Mouse (Mus musculus) mouse embryonic stem cell (cell line): Measurements from ENCODE around the gene Senp2.

Source experiments
- in situ Hi-C, 2 experiments: fragments of 300-500 bp; cut with MboI; formaldehyde crosslinking; loops; 1 replicate in 1 of 2; 3 replicates in 1 of 2; pipeline ENCODE4 v1.14.3; 2019 to 2020; ENCODE audit warnings: low sequenced_read_pairs in 2 of 2, low pct_unique_long_range_greater_than_20kb in 1 of 2, mixed read lengths in 1 of 2; ENCODE audit not compliant: unreplicated experiment in 1 of 2

Senp2 gene

DNA sequence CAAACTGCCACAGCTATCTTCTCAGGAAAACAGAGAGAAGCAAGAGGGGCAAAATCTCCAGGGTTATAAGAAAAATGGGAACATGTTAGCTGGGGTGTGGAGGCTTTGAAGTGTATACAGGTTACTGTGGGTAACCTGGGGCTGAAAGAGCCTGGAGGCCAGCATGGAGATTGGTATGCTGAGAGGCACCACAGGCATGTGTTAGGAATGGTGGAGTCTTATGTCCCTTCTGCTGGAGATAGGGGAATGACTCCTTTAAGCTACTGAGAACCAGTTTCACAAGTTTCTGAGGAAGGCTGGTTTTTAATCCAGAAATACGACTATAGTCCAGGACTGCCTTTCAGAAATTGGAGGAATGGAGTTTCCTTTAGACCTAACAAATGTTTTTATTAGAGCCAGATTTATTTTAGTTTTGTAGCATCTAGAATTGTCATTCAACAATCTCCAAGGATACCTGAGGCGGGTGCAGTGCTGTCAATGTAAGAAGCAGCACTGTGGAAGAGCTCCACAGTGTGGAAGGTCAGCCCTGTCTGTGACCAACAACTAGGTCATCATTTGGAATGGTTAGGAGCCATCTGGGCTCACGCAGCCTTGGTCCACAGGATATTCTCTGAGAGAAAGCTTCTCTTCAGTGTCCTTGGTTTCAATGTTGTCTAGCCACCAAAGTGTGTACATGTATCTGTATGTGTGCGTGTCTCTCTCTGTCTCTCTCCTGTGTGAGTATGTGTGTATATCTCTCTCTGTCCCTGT lies 9.2 kb upstream of the Senp2 start:
- in situ Hi-C loops: loop anchor here in 1 of 2 experiments (25.0 kb wide), 1 partner anchor 412 kb away; no protein-coding TSS in a partner anchor

- in situ Hi-C loops: no loop called here
Observed at GRCm38 (mm10) chr16:22001172-22001571, 8.1 kb upstream of the Senp2 start.

DNA sequence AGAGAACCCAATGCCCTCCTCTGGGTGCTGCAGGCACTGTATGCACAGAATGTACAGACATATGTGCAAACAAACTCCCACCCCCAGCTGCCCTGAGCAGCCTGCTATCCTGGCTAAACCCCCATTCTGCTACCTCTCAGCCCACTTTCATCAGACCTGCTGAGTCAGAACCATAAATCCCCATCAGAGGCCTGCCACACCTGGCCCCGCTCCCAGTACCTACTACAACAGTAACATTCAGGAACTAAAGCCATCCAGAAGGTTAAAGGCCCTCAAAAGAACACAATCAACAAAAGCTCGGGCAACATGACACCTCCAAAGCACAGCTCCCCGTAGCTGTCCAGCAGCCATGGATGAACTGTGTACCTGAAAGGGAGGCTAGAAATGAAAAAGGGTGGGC lies 7.7 kb upstream of the Senp2 start:
- in situ Hi-C loops: no loop called here

DNA sequence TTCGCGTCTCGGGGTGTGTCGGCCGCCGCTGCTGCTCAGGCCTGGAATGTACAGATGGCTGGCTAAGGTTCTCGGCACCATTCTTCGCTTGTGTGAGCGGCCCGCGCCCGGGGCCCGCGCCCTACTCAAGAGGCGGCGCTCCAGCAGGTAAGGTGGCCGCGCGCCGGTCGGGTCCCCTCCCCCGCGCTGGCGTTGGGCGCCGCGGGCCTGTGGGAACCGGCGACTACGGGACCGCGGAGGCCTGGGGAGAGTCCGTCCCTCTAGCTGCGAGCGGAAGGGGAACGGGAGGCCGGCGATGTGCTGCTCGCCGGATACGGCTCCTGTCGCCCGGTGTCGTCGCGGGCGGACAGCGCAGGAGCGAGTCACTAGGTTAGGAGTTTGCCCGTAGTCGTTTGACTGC lies 312 bp downstream of the Senp2 start:
- in situ Hi-C loops: no loop called here

GRCm38 (mm10) chr16:22015569-22015968 lies 6.3 kb downstream of the Senp2 start:
- in situ Hi-C loops: no loop called here

DNA sequence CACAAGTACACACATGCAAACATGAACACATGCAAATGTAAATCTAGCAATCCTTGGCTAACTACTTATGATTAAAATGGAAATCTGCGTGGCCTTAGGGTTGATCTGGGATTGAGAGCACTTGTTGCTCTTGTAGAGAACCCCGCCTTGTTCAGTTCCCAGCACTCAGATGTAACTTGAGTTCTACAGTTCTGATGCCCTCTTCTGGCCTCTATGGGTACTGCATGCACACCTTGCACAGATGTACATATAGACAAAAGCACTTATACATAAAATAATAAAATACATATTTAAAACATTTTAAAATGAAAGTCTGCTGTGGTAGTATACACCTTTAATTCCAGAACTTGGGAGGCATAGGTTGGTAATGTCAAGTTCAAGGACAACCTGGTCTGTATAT lies 12.8 kb downstream of the Senp2 start:
- in situ Hi-C loops: no loop called here

DNA sequence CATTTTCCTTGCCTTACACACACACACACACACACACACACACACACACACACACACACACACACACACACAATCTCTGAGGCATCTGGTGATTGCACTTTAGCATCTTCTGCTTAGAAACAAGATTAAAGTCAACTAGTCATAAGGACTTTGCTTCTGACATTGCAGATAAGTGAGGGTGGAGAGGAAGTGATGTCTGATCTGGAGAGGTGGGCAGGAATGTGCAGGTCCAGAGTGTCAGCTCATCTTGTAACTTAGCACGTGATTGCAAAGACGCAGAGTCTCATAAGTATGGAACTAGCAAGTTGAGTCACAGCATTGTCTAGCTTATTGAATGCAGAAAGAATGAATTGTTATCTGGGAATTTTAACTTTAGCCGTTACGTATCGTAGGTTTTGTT lies 18.2 kb downstream of the Senp2 start:
- in situ Hi-C loops: no loop called here

DNA sequence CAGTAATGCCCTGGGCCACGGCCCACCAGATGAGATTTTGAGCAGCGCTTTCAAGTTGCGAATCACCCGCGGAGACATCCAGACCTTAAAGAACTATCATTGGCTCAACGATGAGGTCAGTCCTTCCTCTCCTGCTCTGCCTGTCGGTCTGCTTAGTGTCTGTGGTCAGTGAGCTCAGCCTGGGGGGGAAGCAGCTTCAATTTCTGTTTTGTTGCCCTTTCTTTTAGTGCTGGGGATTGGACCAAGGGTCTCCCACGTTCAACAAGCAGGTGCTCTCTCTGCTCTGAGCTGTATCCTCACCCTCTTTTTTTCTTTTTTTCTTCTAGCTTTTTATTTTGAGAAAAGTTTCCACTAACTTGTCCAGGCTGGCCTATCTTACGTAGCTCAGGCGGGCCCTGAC lies 29.3 kb downstream of the Senp2 start:
- in situ Hi-C loops: no loop called here

- in situ Hi-C loops: no loop called here
Observed at GRCm38 (mm10) chr16:22039978-22040377, 30.7 kb downstream of the Senp2 start.

DNA sequence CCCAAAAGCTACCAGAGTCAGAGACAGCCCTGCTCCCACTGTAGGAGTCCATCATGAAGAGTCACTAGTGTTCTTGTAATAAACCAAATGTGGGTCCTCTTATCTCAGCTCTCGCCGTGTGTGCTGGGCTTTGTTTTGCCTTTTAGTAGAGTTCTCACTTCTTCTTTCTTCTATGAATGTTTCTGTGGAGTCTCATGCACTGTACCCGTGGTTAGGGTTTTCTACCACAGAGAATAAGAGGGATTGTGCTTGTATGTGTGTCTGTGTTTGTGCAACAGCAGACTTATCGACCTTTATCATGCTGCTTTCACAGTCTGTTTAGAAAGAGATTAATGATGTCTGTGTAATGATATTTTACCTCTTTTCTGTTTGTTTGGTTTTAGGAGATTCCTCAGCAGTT lies 34.5 kb downstream of the Senp2 start:
- in situ Hi-C loops: no loop called here

DNA sequence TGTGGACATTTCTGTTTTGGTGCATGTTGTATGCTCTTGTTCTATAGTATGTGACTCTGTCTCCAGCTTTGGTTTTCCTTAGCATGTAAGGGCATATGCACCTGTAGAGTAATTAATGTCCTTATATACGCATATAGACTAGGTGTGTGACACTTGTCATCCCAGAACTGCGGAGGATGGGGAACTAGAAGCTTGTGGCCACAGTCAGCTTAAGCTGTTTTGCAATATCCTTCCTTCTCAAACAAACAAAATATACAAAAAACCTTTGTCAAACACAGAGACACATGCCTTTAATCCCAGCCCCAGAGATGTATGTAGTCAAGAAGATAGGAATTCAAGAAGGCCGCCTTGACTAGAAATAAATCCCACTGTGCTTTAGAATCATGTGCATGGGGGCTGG lies 36.6 kb downstream of the Senp2 start:
- in situ Hi-C loops: no loop called here

DNA sequence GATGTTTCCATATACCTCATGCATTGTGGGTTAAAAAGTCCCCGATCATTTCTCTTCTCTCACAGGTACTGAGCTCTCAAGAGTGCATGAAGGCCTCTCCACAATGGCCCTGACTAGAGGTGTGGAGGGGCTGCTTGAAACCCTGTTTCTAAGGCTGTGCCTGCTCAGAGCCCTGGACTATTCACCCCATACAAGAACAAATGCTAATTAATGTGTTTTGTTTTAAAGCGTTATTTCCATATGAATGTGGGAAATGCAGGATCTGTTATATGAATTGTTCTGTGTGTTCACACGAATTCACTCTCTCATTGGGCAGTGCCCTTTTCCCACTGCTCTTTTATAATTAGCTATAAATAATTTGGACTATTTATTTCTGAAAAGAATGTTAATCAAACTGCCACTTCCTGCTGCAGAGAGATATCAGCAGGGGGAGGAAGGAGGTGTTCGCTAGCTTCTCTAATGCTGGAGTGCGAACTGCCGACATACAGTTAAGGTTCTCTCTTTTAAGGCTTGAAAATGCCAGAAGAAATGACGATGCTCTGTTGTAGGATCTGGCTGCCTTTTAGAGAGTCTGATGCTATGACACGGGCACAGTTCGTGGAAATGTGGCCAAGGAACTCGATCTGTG lies 37.6 kb downstream of the Senp2 start:
- in situ Hi-C loops: no loop called here

- in situ Hi-C loops: no loop called here
Observed at GRCm38 (mm10) chr16:22053411-22053810, 44.1 kb downstream of the Senp2 start.

- in situ Hi-C loops: no loop called here
Observed at GRCm38 (mm10) chr16:22057498-22057897, 48.2 kb downstream of the Senp2 start.

- in situ Hi-C loops: no loop called here
Observed at GRCm38 (mm10) chr16:22058871-22059270, 49.6 kb downstream of the Senp2 start.

GRCm38 (mm10) chr16:22060416-22060815 lies 51.1 kb downstream of the Senp2 start:
- in situ Hi-C loops: no loop called here

DNA sequence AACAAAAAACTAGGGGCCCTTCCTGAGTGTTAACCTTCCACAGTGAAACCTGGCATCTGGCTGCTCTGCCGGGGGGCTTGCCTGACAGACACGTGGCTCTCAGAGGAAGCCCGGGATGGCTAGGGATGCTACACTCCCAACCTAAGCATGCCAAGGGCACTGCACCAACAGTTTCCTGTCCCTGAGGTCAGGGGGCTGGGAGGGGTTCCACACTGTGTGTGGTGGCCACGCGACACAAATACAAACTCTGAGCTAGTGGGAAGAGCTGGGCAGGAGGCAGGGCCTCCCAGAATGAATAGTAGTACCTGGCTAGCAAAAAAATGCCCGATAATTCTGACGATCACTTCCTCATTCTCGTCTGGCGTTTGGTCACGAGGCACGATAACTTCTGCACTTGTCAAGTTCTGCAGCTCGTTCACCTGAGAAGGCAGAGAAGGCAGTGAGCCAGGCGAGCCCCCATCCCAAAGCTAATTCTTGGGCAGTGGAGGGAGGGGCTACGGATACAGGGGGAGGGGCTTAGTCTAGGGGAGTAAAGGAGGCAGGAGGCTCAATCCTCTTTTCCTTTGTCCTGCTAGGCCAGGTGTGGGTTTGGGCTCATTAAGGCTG lies 52.4 kb downstream of the Senp2 start:
- in situ Hi-C loops: no loop called here

DNA sequence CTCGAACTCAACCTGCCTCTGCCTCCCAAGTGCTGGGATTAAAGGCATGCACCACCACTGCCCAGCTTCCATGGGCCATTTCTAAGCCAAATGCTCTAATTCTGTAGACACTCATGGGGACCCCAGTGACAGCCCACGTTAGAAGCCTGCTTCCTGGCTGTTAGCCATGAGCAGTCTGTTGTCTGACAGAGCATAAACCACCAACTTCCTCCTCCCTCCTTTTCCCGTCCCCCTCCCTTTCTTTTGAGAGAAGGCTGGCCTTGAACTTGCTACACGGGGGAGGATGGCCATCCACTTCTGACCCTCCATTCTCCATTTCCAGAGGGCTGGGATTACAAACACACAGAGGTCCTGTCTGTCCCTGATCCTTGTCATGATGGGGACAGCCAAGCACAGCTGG lies 53.0 kb downstream of the Senp2 start:
- in situ Hi-C loops: no loop called here

DNA sequence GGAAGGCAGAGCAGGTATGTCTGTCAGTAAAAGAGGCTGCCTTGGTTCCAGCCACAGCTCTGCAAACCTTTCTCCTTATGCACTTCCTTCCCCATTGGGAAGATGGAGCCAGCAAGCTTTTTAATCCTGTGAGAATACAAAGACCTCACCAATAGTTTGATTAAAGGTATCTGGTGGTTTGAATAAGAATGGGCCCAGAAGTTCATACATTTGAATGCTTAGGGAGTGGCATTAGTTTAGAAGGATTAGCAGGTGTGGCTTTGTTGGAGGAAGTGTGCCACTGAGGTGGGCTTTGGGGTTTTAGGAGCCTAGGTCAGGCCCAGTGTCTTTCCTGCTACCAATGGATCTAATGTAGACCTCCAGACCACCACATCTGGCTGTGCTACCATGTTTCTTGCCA lies 56.3 kb downstream of the Senp2 start:
- in situ Hi-C loops: no loop called here

DNA sequence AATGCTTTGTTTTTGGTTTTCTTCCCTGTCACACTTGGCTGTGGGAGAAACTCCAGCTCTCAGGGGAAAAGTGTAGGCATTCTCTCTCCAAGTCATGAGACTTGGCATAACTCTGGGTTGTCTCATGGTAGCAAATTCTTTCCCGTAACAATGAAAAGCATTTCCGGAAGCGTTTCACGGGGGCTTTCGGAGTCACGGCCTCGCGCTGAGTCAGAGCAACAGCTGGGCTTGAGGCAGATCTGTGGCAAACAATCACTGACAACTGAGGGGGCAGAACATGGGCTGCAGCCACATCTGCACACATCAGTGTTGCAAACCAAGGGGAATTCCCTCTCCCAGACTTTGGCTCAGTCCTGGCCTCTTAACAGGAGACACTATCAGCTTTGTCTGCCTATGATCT lies 58.1 kb downstream of the Senp2 start:
- in situ Hi-C loops: no loop called here
